In the genomic region with DNA sequence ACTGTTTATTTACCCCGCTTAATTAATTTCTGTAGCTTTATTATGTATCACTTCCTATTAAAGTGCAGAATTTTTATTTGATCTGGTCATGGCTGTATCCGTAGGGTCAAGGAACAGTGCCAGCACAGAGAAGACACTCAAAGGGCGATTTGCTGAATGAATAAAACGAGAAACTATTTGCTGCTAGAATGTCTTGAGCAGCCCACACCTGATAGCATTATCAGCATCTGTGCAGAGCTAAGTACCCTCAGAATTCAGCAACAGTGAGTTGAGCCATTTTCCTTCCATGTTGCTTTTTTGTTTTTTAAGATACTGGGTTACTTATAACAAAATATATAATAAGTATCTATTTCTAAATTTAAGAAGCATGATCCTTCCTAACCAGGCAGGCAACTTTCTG, we compare ENCODE assay signal across 9 mouse cellular contexts. TPM values are rescaled to one million over a fixed set of nuclear protein-coding genes. Genes with fewer than 3 reads are reported as not detected.
A peak's percentile ranks its signal among the peaks of the same experiment; 100 is the strongest.
DNase-seq lines count a peak whose midpoint lies in the region; ATAC-seq and TF ChIP-seq lines count a peak whose summit lies in the region.
"Had no signal": no experiment of that assay in that cellular context is flagged by ENCODE, and none has a peak within 500 bp of the region (broad histone marks: within the 10 kb centered on the region; RNA-seq: fewer than 3 reads in every experiment).

No protein-coding gene starts in this region.

- no peak for ATAC-seq in heart, embryonic 14.5 days (ENCODE audit: insufficient number of reproducible peaks, insufficient read depth, low FRiP score, low read depth)
- no peak for ATAC-seq in hindbrain, embryonic 13.5 days (ENCODE audit: low FRiP score)
- ATAC-seq in midbrain, embryonic 11.5 days (ENCODE audit: low FRiP score) = no peak

- H3K36me3 ChIP-seq in heart, embryonic 14.5 days (ENCODE audit: control insufficient read depth, insufficient read depth, low read length) = 0 out of 2 replicates have a peak, but pooled peaks cover 2% of the 10 kb centered on the region
- peaks cover 16% of the 10 kb centered on the region for H3K36me3 ChIP-seq in hindbrain, embryonic 13.5 days
- H3K36me3 ChIP-seq in midbrain, embryonic 11.5 days (ENCODE audit: control insufficient read depth, insufficient read depth, low read length) = no peaks in the 10 kb centered on the region

- peak overlapping the region; percentile 91; the same call in 1 of the 2 replicates for H3K9ac ChIP-seq in heart, embryonic 14.5 days (ENCODE audit: low read length)
- peak overlapping the region; percentile 86 for H3K9ac ChIP-seq in hindbrain, embryonic 13.5 days
- no peak overlapping the region for H3K9ac ChIP-seq in midbrain, embryonic 11.5 days (ENCODE audit: low read length)

- TF ChIP-seq CTCF in bone marrow macrophage, adult 2 months (IDR thresholded peaks at IDR 0.05; ENCODE audit: low read depth, low read length) = no peak

- H3K9me3 ChIP-seq in heart, embryonic 14.5 days (ENCODE audit: control insufficient read depth, low read length) = no peaks in the 10 kb centered on the region
- H3K9me3 ChIP-seq in hindbrain, embryonic 13.5 days = no peaks in the 10 kb centered on the region
- H3K9me3 ChIP-seq in midbrain, embryonic 11.5 days (ENCODE audit: control insufficient read depth, low read length) = no peaks in the 10 kb centered on the region

- H3K4me2 ChIP-seq in heart, embryonic 14.5 days (ENCODE audit: low read length) = peak overlapping the region; percentile 76
- peak overlapping the region; percentile 76 for H3K4me2 ChIP-seq in hindbrain, embryonic 13.5 days
- peak overlapping the region; percentile 76 for H3K4me2 ChIP-seq in midbrain, embryonic 11.5 days

- H3K27me3 ChIP-seq in heart, embryonic 14.5 days (ENCODE audit: control insufficient read depth, insufficient read depth, low read length) = no peaks in the 10 kb centered on the region
- H3K27me3 ChIP-seq in hindbrain, embryonic 13.5 days = no peaks in the 10 kb centered on the region
- H3K27me3 ChIP-seq in midbrain, embryonic 11.5 days (ENCODE audit: control insufficient read depth, insufficient read depth, low read length) = no peaks in the 10 kb centered on the region

- no peak overlapping the region; a peak in 1 of 4 replicates for H3K27ac ChIP-seq in heart, embryonic 14.5 days (replicated peaks in 1 of 2; ENCODE audit: control insufficient read depth in 1 of 2, insufficient read depth in 1 of 2, low read depth in 2 of 2, low read length in 2 of 2)
- peak overlapping the region; percentile 97 for H3K27ac ChIP-seq in bone marrow macrophage, adult 2 months (ENCODE audit: insufficient read depth, low read depth, low read length)
- no peak overlapping the region for H3K27ac ChIP-seq in hindbrain, embryonic 13.5 days
- no peak overlapping the region for H3K27ac ChIP-seq in midbrain, embryonic 11.5 days (ENCODE audit: low read depth, low read length)

- WGBS in heart, embryonic 14.5 days = 78% methylated on average over 4 of the region's 4 CpGs
- 94% methylated on average over 4 of the region's 4 CpGs for WGBS in hindbrain, embryonic 13.5 days
- WGBS in midbrain, embryonic 11.5 days = 89% methylated on average over 4 of the region's 4 CpGs

- no peak for TF ChIP-seq POLR2A in bone marrow macrophage, adult 2 months (IDR thresholded peaks at IDR 0.05; ENCODE audit: borderline replicate concordance, low read depth, low read length)

- DNase-seq in heart, adult 9 months (ENCODE audit: low spot score in 2 of 2) = no peak
- no peak for DNase-seq in midbrain, embryonic 11.5 days (ENCODE audit: low spot score, missing footprints)
- DNase-seq in adrenal gland, postnatal 14 days = no peak
- DNase-seq in urinary bladder, postnatal 10 days (ENCODE audit: low spot score) = no peak
- no peak for DNase-seq in testis, postnatal 10 days (ENCODE audit: low spot score)
- DNase-seq: layer of hippocampus, postnatal 36 days had no signal

- H3K4me3 ChIP-seq in heart, embryonic 14.5 days (ENCODE audit: control insufficient read depth in 1 of 2, insufficient read depth in 1 of 2, low read depth in 1 of 2, low read length in 2 of 2) = peak overlapping the region in 1 of 2 experiments; percentile 72; a peak in 1 of 4 replicates
- peak overlapping the region; percentile 79; the same call in 1 of the 2 replicates for H3K4me3 ChIP-seq in bone marrow macrophage, adult 2 months (ENCODE audit: insufficient read depth, low read length)
- peak overlapping the region; percentile 70 for H3K4me3 ChIP-seq in hindbrain, embryonic 13.5 days
- H3K4me3 ChIP-seq in midbrain, embryonic 11.5 days (ENCODE audit: low read depth, low read length) = no peak overlapping the region

- peaks cover 2 to 18% of the 10 kb centered on the region in 2 experiments; a peak in 2 of 4 replicates for H3K4me1 ChIP-seq in heart, embryonic 14.5 days (ENCODE audit: control insufficient read depth in 2 of 2, insufficient read depth in 2 of 2, low read length in 2 of 2)
- H3K4me1 ChIP-seq in bone marrow macrophage, adult 2 months (ENCODE audit: control insufficient read depth, insufficient read depth, low read length) = peaks cover 39% of the 10 kb centered on the region
- H3K4me1 ChIP-seq in hindbrain, embryonic 13.5 days (replicated peaks) = peaks cover 26% of the 10 kb centered on the region
- peaks cover 4% of the 10 kb centered on the region for H3K4me1 ChIP-seq in midbrain, embryonic 11.5 days (ENCODE audit: control insufficient read depth, insufficient read depth, low read length)

RNA-seq across cellular contexts. Expression of a gene that starts 1.2 kb away (rescaled TPM):
- polyA plus RNA-seq in heart, embryonic 14.5 days (2014; fragmentation: Nextera tagmentation; extraction: Ambion mirVana) = 51.2 and 59.1 TPM in 2 replicates
- 61.5 and 63.2 TPM in 2 replicates for polyA plus RNA-seq in bone marrow macrophage, adult 2 months (2012; ENCODE audit: insufficient read depth, insufficient read length, missing spikeins)
- 69.1 and 69.7 TPM in 2 replicates for polyA plus RNA-seq in hindbrain, embryonic 13.5 days (2015; fragmentation: Nextera tagmentation; extraction: Ambion mirVana)
- 50.5 and 57.3 TPM in 2 replicates for polyA plus RNA-seq in midbrain, embryonic 11.5 days (2014; fragmentation: Nextera tagmentation; extraction: Ambion mirVana)
- 45.2 and 46.6 TPM in 2 replicates for total RNA-seq in adrenal gland, postnatal 14 days (2021)

RNA-seq across cellular contexts. Expression of a gene that starts 30.5 kb away (rescaled TPM):
- 6.0 and 12.2 TPM in 2 replicates for polyA plus RNA-seq in heart, embryonic 14.5 days (2014; fragmentation: Nextera tagmentation; extraction: Ambion mirVana)
- 4.6 and 4.7 TPM in 2 replicates for polyA plus RNA-seq in bone marrow macrophage, adult 2 months (2012; ENCODE audit: insufficient read depth, insufficient read length, missing spikeins)
- polyA plus RNA-seq in hindbrain, embryonic 13.5 days (2015; fragmentation: Nextera tagmentation; extraction: Ambion mirVana) = 2.0 and 2.8 TPM in 2 replicates
- polyA plus RNA-seq in midbrain, embryonic 11.5 days (2014; fragmentation: Nextera tagmentation; extraction: Ambion mirVana) = 2.6 and 3.2 TPM in 2 replicates
- total RNA-seq in adrenal gland, postnatal 14 days (2021) = 2.0 and 5.0 TPM in 2 replicates
- total RNA-seq: layer of hippocampus, postnatal 36 days had no signal

RNA-seq across cellular contexts. Expression of a gene that starts 46.7 kb away (rescaled TPM):
- 22.8 and 28.9 TPM in 2 replicates for polyA plus RNA-seq in heart, embryonic 14.5 days (2014; fragmentation: Nextera tagmentation; extraction: Ambion mirVana)
- 46.8 and 46.9 TPM in 2 replicates for polyA plus RNA-seq in bone marrow macrophage, adult 2 months (2012; ENCODE audit: insufficient read depth, insufficient read length, missing spikeins)
- polyA plus RNA-seq in hindbrain, embryonic 13.5 days (2015; fragmentation: Nextera tagmentation; extraction: Ambion mirVana) = 69.8 and 75.4 TPM in 2 replicates
- polyA plus RNA-seq in midbrain, embryonic 11.5 days (2014; fragmentation: Nextera tagmentation; extraction: Ambion mirVana) = 38.5 and 39.9 TPM in 2 replicates
- total RNA-seq in adrenal gland, postnatal 14 days (2021) = 49.9 and 61.8 TPM in 2 replicates
